Mouse (Mus musculus) A20 (cell line): Measurements from ENCODE around the gene Fbxo8.
A peak's percentile ranks its signal among the peaks of the same experiment; 100 is the strongest.

Source experiments
- DNase-seq: peaks from one replicate; pipeline ENCODE4 v3.0.0-alpha.2; 2011; ENCODE audit warnings: low read depth, low spot score

Fbxo8 gene

DNA sequence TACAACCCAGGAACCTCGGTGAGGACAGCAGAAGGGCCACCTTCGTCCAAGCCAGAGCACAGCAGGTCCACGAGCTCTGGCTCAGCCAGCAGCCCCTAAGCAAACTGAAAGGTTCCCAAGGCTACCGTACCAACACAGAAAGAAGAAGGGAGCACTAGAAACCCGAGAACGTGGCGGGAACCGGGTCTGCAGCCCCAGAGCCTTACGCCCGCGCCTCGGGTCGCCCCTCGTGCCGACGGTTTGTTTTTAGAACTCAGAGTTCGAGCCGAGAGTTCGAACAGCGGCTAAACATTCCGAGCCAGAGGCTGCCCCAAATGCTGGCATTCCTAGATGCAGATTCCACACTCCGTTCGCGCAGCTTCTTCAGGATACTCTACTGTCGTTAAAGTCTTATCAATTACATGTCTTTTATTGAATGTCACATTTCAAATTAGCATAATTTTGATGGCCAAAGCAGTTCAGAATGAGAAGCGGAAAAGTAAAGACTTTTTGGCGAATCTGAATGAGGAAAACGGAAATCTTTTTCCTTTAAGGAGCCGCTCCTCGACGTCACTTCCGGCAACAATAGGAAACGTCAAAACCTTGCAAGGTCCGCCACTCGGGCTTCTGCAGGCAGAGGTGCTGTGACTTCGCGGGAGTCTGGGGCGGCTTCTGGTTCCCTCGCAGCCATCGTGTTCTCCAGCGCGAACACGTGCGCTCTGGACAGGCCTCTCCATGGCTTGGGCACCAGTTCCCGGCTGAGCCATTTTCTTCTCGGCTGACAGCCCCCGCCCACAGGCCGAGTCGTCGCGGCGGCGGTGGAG lies at the start of gene Fbxo8, which contains the start of gene Cep44:
Gene Fbxo8, plus strand, starts transcription at position 533 of the 803 bp plus-strand sequence.
Gene Cep44, minus strand, starts transcription at position 490 of the 803 bp plus-strand sequence.
- peak; percentile 91 for DNase-seq

DNA sequence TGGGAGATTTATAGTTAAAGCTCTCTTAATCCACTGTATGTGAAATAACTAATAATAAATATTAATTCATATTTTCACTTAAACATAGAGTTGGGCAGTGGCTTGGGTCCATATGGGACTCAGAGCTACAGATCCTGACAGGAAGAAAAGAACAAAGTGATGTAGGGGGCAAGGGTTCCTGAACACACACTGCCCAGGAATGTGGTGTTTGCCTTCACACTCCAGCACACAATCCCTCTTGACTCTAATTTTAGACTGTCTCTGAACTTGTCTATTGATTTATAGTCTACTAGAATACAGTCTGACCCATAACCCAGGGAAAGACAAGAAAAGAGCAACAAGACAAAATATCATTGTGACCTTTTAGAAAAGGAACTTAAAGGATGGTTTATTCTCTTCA lies 49.0 kb upstream of the Fbxo8 start:
- no peak for DNase-seq

DNA sequence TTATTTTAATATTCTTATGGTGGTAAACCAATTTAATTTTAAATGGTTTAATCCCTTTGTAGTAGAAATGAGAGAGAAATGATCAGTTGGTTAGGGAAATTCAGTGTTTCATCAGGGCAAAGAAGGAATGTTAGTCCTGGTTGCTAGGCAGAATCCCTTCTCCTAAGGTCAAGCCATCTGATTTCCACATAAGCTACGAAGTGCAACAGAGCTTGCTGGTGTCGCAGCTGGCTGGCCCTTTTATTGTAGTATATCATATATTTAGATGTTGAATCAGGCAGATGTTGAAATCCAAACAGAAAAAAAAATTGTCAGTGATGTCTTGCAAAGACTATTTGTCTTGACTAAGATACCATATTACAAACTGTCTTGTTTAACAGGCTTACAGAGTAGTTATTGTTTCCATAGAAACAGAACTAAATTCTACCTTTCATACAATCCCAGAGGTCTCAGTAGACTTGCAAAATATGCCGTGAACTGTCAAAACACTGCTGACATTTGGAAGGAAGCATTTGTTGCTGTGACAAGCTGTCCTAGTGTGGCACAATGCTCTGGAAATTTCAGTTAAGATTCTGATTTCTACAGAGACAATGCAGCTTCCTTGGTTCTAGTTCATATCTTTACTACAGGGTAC lies 42.5 kb upstream of the Fbxo8 start:
- no peak for DNase-seq

DNA sequence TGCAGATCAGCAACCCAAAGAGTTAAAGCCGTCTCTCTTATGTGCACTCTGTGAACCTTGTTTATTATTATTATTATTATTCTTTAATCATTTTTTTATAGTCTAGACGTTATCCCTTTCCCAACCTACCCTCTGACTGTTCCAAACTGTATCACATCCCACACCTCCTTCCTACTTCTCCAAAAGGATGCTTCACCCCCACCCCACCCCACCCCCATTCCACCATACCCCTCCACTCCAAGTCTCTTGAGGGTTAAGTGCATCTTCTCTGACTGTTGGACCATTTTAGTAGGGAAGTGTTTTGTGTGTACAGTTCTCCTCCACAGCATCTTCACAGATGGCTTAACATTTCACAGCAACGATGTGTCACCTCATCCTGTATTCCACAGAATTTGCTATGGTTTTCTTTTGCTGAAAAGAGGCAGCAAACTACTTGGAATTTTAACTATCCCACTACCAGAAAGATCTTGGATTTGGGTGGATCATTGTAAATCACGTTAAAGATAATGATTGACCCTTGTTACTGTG lies 41.9 kb upstream of the Fbxo8 start:
- DNase-seq: no peak

DNA sequence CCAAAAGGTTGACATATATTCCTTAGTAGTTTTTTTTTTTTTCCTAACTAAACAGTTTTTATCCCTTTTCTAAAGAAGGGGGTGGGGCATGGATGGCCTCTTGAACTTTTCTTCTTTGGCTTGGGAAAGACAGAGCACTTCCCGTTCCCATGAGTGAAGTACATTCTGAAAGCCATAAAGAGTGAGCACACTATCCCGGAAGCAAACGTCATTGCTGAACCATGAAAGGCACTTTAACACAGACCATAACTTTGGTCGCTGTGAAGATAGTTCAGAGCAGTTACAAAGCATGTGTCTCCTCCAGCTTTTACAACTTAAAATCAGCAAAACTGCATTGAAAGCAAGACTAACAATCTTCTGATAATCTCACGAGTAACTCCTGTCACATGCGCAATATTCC lies 32.0 kb upstream of the Fbxo8 start:
- no peak for DNase-seq

DNA sequence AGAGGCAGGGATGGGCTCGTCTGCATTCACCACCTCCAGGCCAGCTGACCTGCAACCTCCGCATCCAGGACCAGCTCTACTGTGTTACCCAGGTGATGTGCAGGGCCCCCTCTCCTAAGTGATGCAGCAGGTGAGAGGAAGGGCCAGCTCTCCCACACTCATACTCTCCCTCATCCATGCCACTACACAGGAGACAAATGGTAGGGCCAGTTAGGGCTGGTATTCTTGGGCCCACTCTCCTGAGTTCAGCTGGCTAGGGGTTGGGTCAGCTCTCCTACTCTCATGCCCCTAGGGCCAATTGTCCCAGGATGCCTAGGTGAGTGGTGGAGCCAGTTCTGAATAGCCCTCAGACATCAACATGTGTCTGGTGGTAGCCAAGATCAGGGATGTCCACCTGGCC lies 30.6 kb upstream of the Fbxo8 start:
- no peak for DNase-seq

DNA sequence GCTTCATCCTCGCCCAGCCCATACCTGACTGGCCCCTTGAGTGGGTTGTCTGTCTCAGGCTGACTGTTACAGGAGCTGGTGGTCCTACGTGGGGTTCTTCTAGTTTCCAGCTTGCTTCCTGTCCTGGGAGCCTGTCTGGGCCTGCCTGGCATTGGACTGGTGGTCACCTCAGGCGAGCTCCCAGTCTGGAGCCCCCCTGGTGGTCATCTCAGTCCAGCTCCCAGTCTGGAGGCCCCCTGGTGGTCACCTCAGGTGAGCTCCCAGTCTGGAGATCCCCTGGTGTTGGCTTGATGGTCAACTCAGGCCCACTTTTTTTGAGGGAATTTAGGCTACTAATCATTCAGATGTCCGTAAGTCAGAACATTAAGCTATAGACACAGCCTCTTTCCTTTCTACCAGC lies 29.8 kb upstream of the Fbxo8 start:
- no peak for DNase-seq

DNA sequence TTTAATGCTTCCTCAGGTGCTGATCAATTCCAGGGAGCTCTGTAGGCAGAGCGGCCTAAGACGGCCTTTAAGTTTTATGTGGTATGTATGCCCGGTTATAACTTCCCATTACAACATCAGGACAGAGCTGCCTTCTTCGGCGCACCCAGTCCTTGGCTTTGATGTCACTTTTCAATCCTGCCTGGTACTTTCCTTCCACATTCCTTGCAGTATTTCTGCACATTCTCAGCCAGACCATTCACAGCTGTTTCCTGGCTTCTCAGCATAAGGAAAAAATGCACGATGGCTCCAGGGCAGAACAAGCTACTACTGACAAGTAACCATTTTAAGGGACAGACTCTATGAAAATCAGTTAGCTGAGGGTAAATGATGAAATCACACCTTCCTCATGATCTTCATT lies 22.0 kb upstream of the Fbxo8 start:
- DNase-seq: no peak

DNA sequence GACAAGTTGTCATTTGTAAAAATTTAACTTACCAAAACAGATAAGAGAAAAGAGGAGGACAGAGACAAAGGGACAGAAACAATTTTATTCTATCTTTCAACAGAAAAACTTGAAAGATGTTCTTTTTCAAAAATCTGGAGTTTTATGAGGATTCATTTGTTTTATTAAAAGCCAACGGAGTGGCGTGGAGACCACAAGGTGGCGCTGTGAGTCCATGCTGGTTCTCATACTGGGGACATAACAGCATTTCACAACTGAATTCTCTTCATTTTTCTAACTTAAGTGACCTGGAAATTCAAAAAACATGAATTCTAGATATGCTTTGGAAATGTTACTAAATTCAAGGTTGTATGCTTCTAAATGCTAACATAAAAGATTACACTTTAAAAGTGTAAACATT lies 20.5 kb upstream of the Fbxo8 start:
- DNase-seq: peak; percentile 56

DNA sequence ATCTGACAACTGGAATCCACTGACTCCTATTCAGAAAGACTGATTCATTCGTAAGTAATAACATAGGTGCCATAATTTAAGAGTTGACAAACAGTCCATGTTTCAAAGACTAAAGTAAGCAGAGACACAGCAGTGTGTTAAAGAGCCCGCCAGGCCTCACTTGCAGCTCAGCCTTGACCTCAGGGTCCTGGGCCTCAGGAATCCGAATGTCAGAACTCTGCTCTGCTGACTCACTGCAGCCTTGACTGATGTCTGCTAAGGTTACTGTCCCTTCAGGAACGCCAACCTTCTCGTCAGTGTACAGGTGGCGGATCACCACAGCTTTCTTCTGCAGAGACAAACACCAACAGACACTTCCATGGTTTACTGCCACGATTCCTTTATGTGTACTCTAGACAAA lies 10.2 kb upstream of the Fbxo8 start:
- DNase-seq: no peak

DNA sequence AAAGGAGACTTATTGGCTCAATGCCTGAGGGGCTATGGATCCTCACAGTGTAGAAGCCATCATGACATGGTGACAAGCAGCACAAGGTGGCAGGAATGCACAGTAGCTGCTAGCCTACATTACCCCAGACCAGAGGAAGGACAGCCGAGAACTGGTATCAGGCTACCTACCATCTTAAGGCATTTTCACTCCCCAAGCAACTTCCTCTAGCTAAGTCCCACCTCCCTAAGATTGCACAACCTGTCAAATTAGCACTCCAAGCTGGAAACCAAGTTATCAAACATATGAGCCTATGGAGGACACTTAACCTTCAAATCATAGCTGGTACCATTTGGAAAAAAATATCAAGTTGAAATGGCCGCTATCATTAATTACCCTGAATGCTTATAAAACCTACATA lies 3.0 kb upstream of the Fbxo8 start:
- DNase-seq: no peak

DNA sequence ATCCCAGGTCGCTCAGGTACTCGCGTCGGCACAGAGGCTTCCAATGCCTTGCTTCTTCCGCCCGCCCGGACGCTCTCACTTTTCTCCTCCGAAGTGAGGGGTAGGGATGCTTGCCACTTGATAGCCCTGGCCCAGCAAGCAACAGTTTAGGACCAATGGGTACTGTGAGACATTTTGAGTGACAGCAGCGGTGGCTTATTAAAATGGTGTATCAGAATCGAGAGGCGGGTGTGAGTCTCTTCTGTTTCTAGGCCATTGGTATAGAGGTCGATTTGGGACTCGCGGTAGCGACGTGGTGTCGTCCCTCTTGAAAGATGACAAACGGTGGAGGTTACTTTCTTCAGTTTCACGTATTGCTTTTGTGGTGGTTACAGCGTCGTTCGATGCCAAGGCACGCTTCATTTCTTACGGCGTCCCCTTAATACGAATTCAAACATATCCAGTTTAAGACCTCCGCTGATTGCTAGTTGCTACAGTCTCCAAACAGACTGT lies 517 bp downstream of the Fbxo8 start:
- peak; percentile 93 for DNase-seq

DNA sequence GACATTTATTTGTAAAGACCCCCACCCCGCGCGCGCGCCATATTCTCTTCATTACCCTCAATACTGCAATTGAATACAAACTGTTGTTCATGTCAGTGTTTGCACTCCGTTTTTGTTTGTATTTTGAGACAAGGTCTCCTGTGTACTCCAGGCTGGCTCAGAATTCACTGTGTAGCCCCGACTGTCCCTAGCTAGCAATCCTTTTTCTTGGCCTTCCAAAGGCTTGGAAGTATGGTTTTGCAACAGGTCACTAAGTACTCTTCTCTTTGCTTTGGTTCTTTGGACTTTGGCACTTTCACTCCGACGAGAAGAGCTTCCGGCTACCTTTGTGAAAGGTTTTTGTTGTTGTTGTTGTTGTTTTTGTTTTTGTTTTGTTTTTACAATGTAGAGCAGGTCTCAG lies 1.2 kb downstream of the Fbxo8 start:
- DNase-seq: peak; percentile 71

DNA sequence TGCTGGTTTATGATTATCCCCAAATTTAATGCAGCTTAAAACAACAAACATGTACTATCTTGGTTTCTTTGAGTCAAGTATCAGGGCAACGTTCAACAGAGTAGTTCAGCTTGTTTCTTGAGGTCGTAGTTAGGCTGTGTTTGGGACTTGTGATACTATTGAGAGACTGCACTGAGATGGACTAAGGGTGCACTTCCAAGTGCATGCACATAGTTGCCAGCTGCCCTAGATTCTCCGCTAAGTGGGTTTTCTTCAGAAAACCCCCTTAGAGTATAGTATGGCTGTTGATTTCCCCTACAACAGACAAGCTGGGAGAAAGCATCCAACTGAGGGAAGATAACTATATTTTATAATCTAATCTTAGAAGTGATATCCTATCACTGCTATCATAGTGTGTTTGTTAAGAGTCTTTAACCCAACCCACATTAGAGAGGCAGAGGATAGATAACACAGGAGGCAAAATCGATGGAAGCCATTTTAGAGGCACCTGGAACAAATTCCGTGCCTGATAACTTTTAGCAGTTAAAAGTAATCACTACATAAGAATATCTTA lies 1.7 kb downstream of the Fbxo8 start:
- peak; percentile 64 for DNase-seq

DNA sequence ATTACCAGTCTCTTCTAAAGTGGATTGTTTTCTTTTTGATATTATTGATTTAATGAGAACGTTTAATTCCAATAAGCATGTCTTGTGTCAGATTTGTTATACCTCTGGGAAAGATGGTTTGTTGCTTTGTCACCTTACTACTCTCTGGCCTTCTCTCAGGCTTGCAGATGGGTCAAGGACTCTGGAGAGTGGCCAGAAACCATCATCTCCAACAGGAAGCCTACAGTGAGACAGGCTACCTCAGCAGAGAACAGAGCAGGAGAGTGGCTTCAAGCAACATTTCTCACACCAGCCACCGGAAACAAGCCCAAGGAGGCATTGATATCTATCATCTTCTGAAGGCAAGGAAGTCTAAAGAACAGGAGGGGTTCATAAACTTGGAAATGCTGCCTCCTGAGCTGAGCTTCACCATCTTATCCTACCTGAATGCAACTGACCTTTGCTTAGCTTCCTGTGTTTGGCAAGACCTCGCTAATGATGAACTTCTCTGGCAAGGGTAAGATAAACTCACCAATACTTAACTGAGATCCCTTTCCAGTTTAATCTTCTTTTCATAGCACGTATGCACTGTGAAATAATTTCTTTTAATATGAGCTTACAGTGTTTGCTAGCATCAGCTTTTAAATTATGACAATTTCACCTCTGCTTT lies 13.6 kb downstream of the Fbxo8 start:
- DNase-seq: no peak

DNA sequence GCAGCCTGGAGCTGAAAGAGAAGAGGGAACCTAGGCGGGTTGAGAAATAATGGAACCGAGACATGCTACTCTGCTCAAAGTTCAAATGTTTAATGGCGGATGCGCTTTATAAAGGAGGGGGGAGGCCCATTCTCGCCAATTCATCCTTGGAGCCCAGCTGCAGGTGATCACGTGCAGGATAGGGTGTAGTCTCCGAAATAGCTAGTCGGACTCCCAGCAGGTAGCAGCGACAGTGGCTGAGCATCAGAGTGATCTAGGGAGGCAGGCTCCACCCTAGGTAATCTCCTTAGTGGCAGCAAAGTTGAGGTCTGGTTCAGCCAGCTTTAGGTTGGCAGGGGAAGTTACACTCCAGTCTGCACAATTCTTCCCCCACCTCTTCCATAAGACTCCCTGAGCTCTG lies 16.0 kb downstream of the Fbxo8 start:
- no peak for DNase-seq

DNA sequence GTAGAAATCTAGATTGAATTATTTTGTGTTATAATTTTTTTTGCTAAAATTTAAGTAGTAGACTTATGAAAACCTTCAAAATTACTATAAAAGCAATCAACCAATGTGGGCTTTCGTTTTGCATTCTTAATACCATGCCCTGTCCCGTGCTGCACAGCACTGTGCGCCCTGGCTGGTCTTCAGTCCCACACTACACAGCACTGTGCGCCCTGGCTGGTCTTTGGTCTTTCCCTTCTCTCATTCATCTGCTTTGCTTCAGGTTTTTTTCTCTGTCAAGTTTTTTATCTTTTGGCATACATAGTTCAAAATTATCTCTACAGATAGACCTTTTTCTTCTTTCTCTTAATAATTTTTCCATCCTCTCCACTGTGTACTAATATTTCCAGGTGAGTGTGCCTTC lies 30.0 kb downstream of the Fbxo8 start:
- no peak for DNase-seq

DNA sequence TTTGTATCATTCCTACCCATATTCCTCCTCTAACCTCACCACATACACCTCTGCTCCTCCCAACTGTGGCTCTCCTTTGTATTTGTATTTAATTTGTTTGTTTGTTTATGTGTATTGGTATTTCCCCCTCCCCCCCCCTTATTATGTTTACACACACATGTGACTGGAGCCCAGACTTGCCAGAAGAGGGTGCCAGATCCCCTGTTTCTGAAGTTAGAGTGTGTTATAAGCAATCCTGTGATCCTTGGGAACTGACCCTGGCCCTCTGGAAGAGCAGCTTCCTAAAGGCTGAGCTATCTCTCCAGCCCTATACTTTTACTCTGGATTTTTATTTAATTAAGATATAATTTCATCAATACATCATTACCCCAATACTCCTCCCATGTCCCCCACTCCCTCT lies 32.0 kb downstream of the Fbxo8 start:
- peak; percentile 11 for DNase-seq

DNA sequence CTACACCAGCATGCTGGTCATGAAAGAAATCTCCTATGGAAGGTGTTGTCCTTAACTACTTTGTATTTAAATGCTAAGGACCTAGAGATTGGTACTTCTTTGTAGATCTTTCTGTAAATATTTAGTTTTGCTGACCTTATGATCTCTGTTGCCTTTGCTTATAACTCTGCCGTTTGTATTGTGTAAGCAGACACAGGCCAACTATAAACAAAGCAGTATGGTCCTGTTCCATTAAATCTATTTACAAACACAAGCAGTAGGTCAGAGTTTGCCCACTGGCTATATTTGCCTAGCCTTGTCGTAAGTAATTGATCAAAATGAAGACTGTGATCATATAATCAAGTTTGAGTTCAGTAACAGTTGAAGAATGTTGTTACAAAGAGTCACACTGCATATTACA lies 38.1 kb downstream of the Fbxo8 start:
- no peak for DNase-seq

DNA sequence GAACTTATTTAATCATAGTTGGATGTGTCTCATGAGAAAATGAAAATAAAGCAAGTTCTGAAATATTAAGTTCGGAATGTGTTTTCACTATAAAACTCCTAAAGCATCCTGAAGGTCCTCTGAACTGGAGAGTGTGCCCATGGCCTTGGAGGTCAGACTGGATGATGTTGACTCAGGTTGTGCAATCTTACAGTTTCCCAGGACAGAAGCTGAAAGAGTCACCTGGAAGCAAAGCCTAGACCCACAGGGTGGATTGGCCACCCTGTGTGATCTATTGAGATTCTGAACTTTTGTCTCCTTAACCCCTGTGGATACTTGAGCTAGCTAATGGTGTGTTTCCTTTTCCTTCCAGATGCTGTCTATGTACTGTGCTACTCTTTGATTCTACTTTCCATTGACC lies 40.2 kb downstream of the Fbxo8 start:
- no peak for DNase-seq

DNA sequence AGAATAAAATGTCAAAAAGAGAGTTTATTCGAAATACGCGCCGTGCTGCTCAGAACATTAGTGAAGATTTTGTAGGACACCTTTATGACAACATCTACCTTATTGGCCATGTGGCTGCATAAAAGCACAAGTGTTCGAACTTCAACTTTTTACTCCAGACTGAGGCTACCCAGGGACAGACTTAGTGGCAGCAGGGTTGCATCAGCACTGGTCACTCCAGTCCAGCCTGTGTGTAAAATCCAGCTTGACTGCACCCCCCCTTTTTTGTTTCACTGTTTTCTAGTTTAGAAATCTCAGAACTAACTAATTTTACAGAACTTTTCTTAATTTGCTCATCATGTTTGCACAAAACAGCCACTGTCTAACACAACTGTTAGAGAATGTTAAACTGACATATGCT lies 40.6 kb downstream of the Fbxo8 start:
- DNase-seq: no peak

DNA sequence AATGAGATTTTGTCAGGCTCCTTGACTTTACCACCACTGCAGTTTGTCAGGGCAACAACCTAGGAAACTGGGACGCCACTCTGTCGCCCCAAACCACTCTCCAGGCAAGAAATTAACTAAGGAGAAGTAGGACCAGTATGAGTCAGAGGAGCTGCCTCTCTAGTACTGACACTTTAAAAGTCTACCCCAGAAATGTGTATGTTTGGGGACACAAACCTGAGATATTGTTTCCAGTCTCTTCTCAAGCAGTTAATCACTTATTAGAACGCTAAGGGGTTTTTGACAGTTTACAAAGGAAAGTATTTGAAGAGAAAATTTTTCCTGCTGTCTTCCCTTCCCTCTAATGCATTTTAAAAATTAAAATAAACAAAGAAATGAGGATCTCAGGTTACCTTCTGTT lies 55.6 kb downstream of the Fbxo8 start:
- no peak for DNase-seq
